Mouse (Mus musculus) forebrain, embryonic 16.5 days (tissue): ENCODE measurements at regions not wholly inside any gene's neighbourhood (a gene's known extent, or its start where the extent isn't known, plus 50 kb on each side); places are given as distances from the start of the nearest gene placed in this dataset.

Source experiments
- ATAC-seq: fragments of 200-750 bp; cut with Nextera tagmentation; 2 replicates; pipeline ENCODE4 v1.8.0; 2017; ENCODE audit warnings: mild to moderate bottlenecking, moderate library complexity
- H3K27ac ChIP-seq: fragments of 300-500 bp; sonication (generic); 2 replicates; pipeline ENCODE4 v1.5.1; 2014; ENCODE audit warnings: low read length, control low read depth
- H3K27me3 ChIP-seq: fragments of 300-500 bp; sonication (generic); replicated peaks from 2 replicates; pipeline ENCODE4 v1.6.1; 2014; ENCODE audit warnings: low read length; ENCODE audit not compliant: control insufficient read depth, insufficient read depth
- H3K36me3 ChIP-seq: fragments of 300-500 bp; sonication (generic); 2 replicates; pipeline ENCODE4 v1.6.1; 2014; ENCODE audit not compliant: control insufficient read depth, insufficient read depth
- H3K4me1 ChIP-seq: fragments of 300-500 bp; sonication (generic); replicated peaks from 2 replicates; pipeline ENCODE4 v1.6.1; 2014; ENCODE audit warnings: low read length; ENCODE audit not compliant: control insufficient read depth, insufficient read depth
- H3K4me2 ChIP-seq: fragments of 300-500 bp; sonication (generic); 2 replicates; pipeline ENCODE4 v1.6.1; 2014; ENCODE audit warnings: mild to moderate bottlenecking, low read length, control low read depth
- H3K4me3 ChIP-seq: fragments of 300-500 bp; sonication (generic); replicated peaks from 2 replicates; pipeline ENCODE4 v1.5.1; 2014; ENCODE audit warnings: mild to moderate bottlenecking, low read length, control low read depth
- H3K9ac ChIP-seq: fragments of 300-500 bp; sonication (generic); replicated peaks from 2 replicates; pipeline ENCODE4 v1.6.1; 2014; ENCODE audit warnings: low read depth, low read length, control low read depth
- H3K9me3 ChIP-seq: fragments of 300-500 bp; sonication (generic); 2 replicates; pipeline ENCODE4 v1.6.1; 2016; ENCODE audit warnings: low read length; ENCODE audit not compliant: control insufficient read depth
- WGBS: fragments of 180-500 bp; shearing (Covaris S2); extraction: QIAGEN DNeasy Blood & Tissue Kit; methylation state at CpG from one replicate; pipeline ENCODE4 v1.1.7; 2014; 5-methylcytosine and 5-hydroxymethylcytosine counted together

DNA sequence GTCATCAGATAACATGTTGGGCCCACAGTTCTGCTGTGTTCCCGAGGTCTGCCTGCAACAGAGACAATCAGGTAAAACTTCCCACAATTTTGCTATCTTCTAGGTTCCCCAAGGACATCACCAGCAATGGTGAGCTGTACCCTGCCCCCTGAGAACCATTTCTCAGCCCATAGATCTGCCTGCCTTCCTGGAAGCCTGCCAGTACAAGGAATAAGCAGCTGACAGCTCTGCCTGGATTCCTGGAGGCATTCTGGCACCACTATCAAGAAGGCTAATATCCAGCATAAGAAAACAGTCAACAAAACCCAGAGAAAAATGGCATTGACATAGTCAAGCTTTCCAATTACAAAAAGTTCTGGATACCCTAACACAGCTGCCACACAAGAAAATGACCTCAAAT lies 774.2 kb upstream of the Ppp6c start:
- 0 out of 2 replicates have a peak, but pooled peaks have one; percentile 45 for ATAC-seq
- Histone ChIP-seq H3K27me3 (no peaks in the 10 kb centered on the region), H3K4me1 (0 out of 2 replicates have a peak, but pooled peaks cover 2% of the 10 kb centered on the region), H3K4me3 (no peak overlapping the region), H3K36me3 (no peaks in the 10 kb centered on the region), H3K4me2 (no peak overlapping the region), H3K9me3 (no peaks in the 10 kb centered on the region), H3K9ac (no peak overlapping the region), H3K27ac (no peak overlapping the region)
- WGBS, result 58% methylated on average over 1 of the region's 1 CpGs
